Mouse (Mus musculus) E14TG2a.4 (cell line): ENCODE measurements around the gene Hba-a1.
"Not testable (repeated sequence)": the region's sequence is repeated elsewhere in the genome, so short reads cannot be mapped to it uniquely, and the experiment has no call there.

Source experiments
- CTCF ChIP-seq: conservative IDR thresholded peaks from 2 replicates; pipeline ENCODE4 v1.5.1; 2014; ENCODE audit warnings: low read length
- POU5F1 ChIP-seq: IDR thresholded peaks from 2 replicates; pipeline ENCODE4 v1.6.1; 2014; ENCODE audit warnings: low read length, borderline replicate concordance

GRCm38 (mm10) chr11:32283091-32283777 is at the start of gene Hba-a1:
- TF ChIP-seq CTCF, POU5F1: not testable (repeated sequence)
